Comparison of ENCODE assay signal across 9 mouse cellular contexts in genomic region chr11:88145214-88146006, GRCm38 (mm10). TPM values are rescaled to one million over a fixed set of nuclear protein-coding genes. Genes with fewer than 3 reads are reported as not detected.
DNase-seq lines count a peak whose midpoint lies in the region; ATAC-seq and TF ChIP-seq lines count a peak whose summit lies in the region.
"Had no signal": no experiment of that assay in that cellular context is flagged by ENCODE, and none has a peak within 500 bp of the region (broad histone marks: within the 10 kb centered on the region; RNA-seq: fewer than 3 reads in every experiment).

No protein-coding gene starts in this region.

- H3K9ac ChIP-seq in liver, embryonic 16.5 days (ENCODE audit: low read depth, low read length): no peak overlapping the region
- H3K9ac ChIP-seq: limb, embryonic 15.5 days had no signal

- ATAC-seq in liver, embryonic 16.5 days (ENCODE audit: low read depth): peak; percentile 54
- ATAC-seq in frontal cortex, adult (ENCODE audit: low TSS enrichment): no peak

- WGBS in embryonic facial prominence, embryonic 10.5 days: 82% methylated on average over 13 of the region's 13 CpGs
- 17% methylated on average over 13 of the region's 13 CpGs for WGBS in liver, embryonic 16.5 days (ENCODE audit: insufficient replicate concordance)

- TF ChIP-seq CTCF in layer of hippocampus, adult 2 months (conservative IDR thresholded peaks at IDR 0.05): no peak

- peaks cover 10% of the 10 kb centered on the region for H3K36me3 ChIP-seq in embryonic facial prominence, embryonic 10.5 days (replicated peaks)
- H3K36me3 ChIP-seq in liver, embryonic 16.5 days (ENCODE audit: control insufficient read depth, insufficient read depth): no peaks in the 10 kb centered on the region

- no peak overlapping the region for H3K4me3 ChIP-seq in layer of hippocampus, adult 2 months
- no peak overlapping the region for H3K4me3 ChIP-seq in embryonic facial prominence, embryonic 10.5 days
- no peak overlapping the region for H3K4me3 ChIP-seq in liver, embryonic 16.5 days (ENCODE audit: low read depth, low read length)
- H3K4me3 ChIP-seq: limb, embryonic 15.5 days had no signal

- H3K27ac ChIP-seq in layer of hippocampus, adult 2 months: 0 out of 2 replicates have a peak overlapping the region, but pooled peaks have one; percentile 32
- peak overlapping the region; percentile 40; the same call in 1 of the 2 replicates for H3K27ac ChIP-seq in embryonic facial prominence, embryonic 10.5 days (replicated peaks)
- no peak overlapping the region for H3K27ac ChIP-seq in liver, embryonic 16.5 days (ENCODE audit: low read length)

- peaks cover 80% of the 10 kb centered on the region for H3K4me1 ChIP-seq in embryonic facial prominence, embryonic 10.5 days
- H3K4me1 ChIP-seq in liver, embryonic 16.5 days (ENCODE audit: control insufficient read depth, low read depth, low read length): peaks cover 14% of the 10 kb centered on the region

- H3K4me2 ChIP-seq in liver, embryonic 16.5 days (ENCODE audit: low read depth, low read length): no peak overlapping the region
- H3K4me2 ChIP-seq: limb, embryonic 15.5 days had no signal

- peaks cover 3% of the 10 kb centered on the region; the same call in 1 of the 2 replicates for H3K9me3 ChIP-seq in embryonic facial prominence, embryonic 10.5 days
- no peaks in the 10 kb centered on the region for H3K9me3 ChIP-seq in liver, embryonic 16.5 days (replicated peaks; ENCODE audit: control insufficient read depth, low read length)
- H3K9me3 ChIP-seq: limb, embryonic 15.5 days had no signal

- H3K27me3 ChIP-seq in embryonic facial prominence, embryonic 10.5 days (replicated peaks; ENCODE audit: low read depth, poor library complexity, severe bottlenecking): no peaks in the 10 kb centered on the region
- peaks cover 2% of the 10 kb centered on the region for H3K27me3 ChIP-seq in liver, embryonic 16.5 days (ENCODE audit: control insufficient read depth, insufficient read depth, low read depth, low read length)
- H3K27me3 ChIP-seq: limb, embryonic 15.5 days had no signal

- DNase-seq in layer of hippocampus, adult 2 months (ENCODE audit: low spot score in 2 of 2): no peak
- no peak for DNase-seq in layer of hippocampus, adult 8-10 months (ENCODE audit: low spot score in 2 of 2)
- no peak for DNase-seq in embryonic facial prominence, embryonic 10.5 days (ENCODE audit: low spot score)
- peak; percentile 82 for DNase-seq in thymus, postnatal 0 days (ENCODE audit: low spot score)
- no peak for DNase-seq in c-Kit-positive CD71-positive TER-119-positive erythroid progenitor cells, embryonic 14.5 days (ENCODE audit: low spot score)
- no peak for DNase-seq in kidney, adult 11 months

RNA-seq across cellular contexts. Expression of gene Cuedc1, which starts 47.6 kb away (rescaled TPM):
- total RNA-seq in layer of hippocampus, adult 2 months (2021): 10 to 100 TPM; 31.1 to 35.3 TPM
- 10 to 100 TPM; 30.9 to 38.7 (median 33.4) TPM for total RNA-seq in layer of hippocampus, adult 8-10 months (2022)
- polyA plus RNA-seq in embryonic facial prominence, embryonic 10.5 days (2016; fragmentation: Nextera tagmentation; extraction: Ambion mirVana): 20.8 and 21.9 TPM in 2 replicates
- 0.33 and 0.57 TPM in 2 replicates for polyA plus RNA-seq in liver, embryonic 16.5 days (2015; fragmentation: Nextera tagmentation; extraction: Ambion mirVana)
- 10.7 and 11.4 TPM in 2 replicates for polyA plus RNA-seq in thymus, postnatal 0 days (2015; fragmentation: Nextera tagmentation; extraction: Ambion mirVana)

RNA-seq across cellular contexts. Expression of gene Mrps23, which starts 58.8 kb away (rescaled TPM):
- 10 to 100 TPM; 64.9 to 65.6 TPM for total RNA-seq in layer of hippocampus, adult 2 months (2021)
- 10 to 100 TPM; 63.2 to 64.8 (median 63.7) TPM for total RNA-seq in layer of hippocampus, adult 8-10 months (2022)
- polyA plus RNA-seq in embryonic facial prominence, embryonic 10.5 days (2016; fragmentation: Nextera tagmentation; extraction: Ambion mirVana): 60.4 and 71.7 TPM in 2 replicates
- 23.5 and 26.1 TPM in 2 replicates for polyA plus RNA-seq in liver, embryonic 16.5 days (2015; fragmentation: Nextera tagmentation; extraction: Ambion mirVana)
- polyA plus RNA-seq in thymus, postnatal 0 days (2015; fragmentation: Nextera tagmentation; extraction: Ambion mirVana): 90.0 and 95.0 TPM in 2 replicates
